Mouse (Mus musculus) left cerebral cortex, postnatal 4 days (tissue): ENCODE measurements at regions not wholly inside any gene's neighbourhood (a gene's known extent, or its start where the extent isn't known, plus 50 kb on each side); places are given as distances from the start of the nearest gene placed in this dataset.

Experiments used
- DNase-seq: peaks from one replicate; pipeline ENCODE4 v3.0.0-alpha.2; 2022
- intact Hi-C: fragments of 180-260 bp; cut with DNase I; formaldehyde crosslinking; loops from one replicate; pipeline ENCODE4 v1.15.1; 2025

DNA sequence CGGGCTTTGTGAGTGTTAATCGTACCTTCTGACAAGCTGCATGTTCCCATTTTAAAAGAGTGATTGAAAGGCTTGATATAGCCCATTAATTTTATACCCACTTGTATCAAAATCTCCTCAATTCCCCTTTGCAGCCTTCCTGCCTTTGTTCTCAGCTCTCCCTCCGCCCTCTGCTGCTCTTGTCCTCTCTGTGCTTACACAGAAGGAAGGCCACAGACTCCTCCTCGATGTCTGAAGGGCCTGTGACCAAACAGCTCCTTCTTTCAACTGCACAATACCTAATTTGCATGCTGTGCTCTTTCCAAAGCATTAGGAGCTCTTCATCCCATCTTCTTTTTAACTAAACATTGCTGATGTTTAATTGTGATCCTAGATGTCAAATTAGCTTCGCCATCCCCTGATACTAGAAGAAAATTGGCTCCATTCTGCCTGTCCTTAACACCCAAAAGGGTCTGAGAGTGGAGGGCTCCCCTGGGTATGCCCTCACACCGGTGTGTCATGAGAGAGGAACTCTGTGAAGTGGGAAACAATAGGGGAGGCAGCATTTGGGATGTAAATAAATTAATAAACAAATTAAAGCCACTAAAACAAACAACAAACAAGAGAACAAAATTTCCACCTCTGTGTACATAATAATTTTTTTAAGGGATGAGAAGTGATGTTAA is 90.8 kb upstream of the Ppargc1a start:
- intact Hi-C loops, result no loop called here
- DNase-seq, result no peak

- intact Hi-C loops, result no loop called here
- DNase-seq, result no peak
Observed at GRCm38 (mm10) chr5:51653507-51653906, 86.0 kb upstream of the Ppargc1a start.

DNA sequence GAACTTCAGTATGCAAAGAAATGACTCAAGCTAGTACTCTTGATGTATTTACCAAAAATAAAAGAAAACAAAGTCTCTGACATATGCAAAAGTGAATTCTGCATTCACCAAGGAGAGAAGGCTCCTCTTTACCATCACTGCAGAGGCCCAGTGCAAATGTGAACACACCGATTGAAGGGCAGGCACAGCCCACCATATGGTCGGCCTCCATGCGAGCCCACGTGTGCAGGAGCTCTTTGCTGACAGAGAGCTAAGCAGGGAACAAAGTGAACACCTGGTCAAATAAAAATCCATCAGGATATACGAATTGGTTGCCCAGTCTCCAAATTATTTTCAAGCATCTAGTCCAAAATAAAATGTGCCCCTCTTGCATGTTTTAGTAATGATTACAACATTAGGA is 56.9 kb upstream of the Ppargc1a start:
- DNase-seq, result no peak

More for the DNA sequence above, 56.9 kb upstream of the Ppargc1a start:
- intact Hi-C loops, result no loop called here
